In the genomic region with DNA sequence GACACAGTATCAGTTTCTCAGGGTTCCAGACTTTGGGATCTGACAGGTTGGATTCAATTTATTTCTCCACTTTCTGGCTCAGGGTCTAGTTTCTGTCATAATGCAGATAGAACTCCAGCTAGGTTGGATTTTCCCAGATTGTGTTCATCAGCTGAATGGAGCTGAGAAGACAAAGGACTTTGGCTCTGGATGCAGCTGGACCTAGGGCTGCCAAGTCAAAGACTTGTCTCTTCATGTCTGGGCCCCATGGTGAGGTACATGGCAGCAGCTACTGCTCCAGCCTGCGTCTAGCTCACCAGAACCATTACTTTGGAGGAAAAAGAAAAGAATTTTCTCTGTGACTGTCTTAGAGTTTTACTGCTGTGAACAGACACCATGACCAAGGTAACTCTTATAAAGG, we compare ENCODE assay signal across 31 mouse cellular contexts. TPM values are rescaled to one million over a fixed set of nuclear protein-coding genes. Genes with fewer than 3 reads are reported as not detected.
"Had no signal": no experiment of that assay in that cellular context is flagged by ENCODE, and none has a peak within 500 bp of the region (broad histone marks: within the 10 kb centered on the region; RNA-seq: fewer than 3 reads in every experiment).

No protein-coding gene starts in this region.

- H3K9ac ChIP-seq: limb, embryonic 12.5 days; limb, embryonic 13.5 days; limb, embryonic 15.5 days; liver, embryonic 12.5 days; liver, embryonic 13.5 days; liver, embryonic 14.5 days; liver, embryonic 15.5 days; liver, postnatal 0 days; lung, embryonic 14.5 days; lung, embryonic 15.5 days; midbrain, embryonic 12.5 days; midbrain, embryonic 13.5 days; midbrain, embryonic 15.5 days; neural tube, embryonic 12.5 days; neural tube, embryonic 13.5 days had no signal

- H3K4me2 ChIP-seq: limb, embryonic 12.5 days; limb, embryonic 13.5 days; limb, embryonic 15.5 days; liver, embryonic 11.5 days; liver, embryonic 12.5 days; liver, embryonic 13.5 days; liver, embryonic 15.5 days; lung, embryonic 14.5 days; lung, embryonic 15.5 days; midbrain, embryonic 11.5 days; midbrain, embryonic 12.5 days; midbrain, embryonic 13.5 days; midbrain, embryonic 15.5 days; neural tube, embryonic 12.5 days; neural tube, embryonic 13.5 days had no signal

- H3K27ac ChIP-seq: limb, embryonic 10.5 days; limb, embryonic 12.5 days; limb, embryonic 13.5 days; limb, embryonic 15.5 days; liver, embryonic 12.5 days; liver, embryonic 13.5 days; liver, embryonic 14.5 days; liver, embryonic 15.5 days; lung, embryonic 15.5 days; macrophage; midbrain, embryonic 10.5 days; midbrain, embryonic 12.5 days; midbrain, embryonic 13.5 days; midbrain, embryonic 15.5 days; neural tube, embryonic 12.5 days; neural tube, embryonic 13.5 days had no signal

- DNase-seq: liver; liver, embryonic 13.5 days; liver, postnatal 0 days; lung, adult 18-20 months; lung, adult 2 months; lung, embryonic 14.5 days; lung, postnatal 10 days; lung, postnatal 14 days; lung, postnatal 4 days; midbrain, embryonic 14.5 days had no signal

- H3K9me3 ChIP-seq: limb, embryonic 10.5 days; limb, embryonic 12.5 days; limb, embryonic 13.5 days; limb, embryonic 15.5 days; liver, embryonic 12.5 days; liver, embryonic 13.5 days; liver, embryonic 15.5 days; lung, embryonic 15.5 days; midbrain, embryonic 10.5 days; midbrain, embryonic 12.5 days; midbrain, embryonic 13.5 days; midbrain, embryonic 15.5 days; neural tube, embryonic 12.5 days; neural tube, embryonic 13.5 days had no signal

- H3K4me1 ChIP-seq: limb, embryonic 10.5 days; limb, embryonic 12.5 days; liver, embryonic 12.5 days; liver, embryonic 13.5 days; liver, embryonic 15.5 days; megakaryocyte, embryonic 14.5 days; midbrain, embryonic 15.5 days had no signal

- H3K27me3 ChIP-seq: limb, embryonic 12.5 days; limb, embryonic 13.5 days; limb, embryonic 15.5 days; liver, embryonic 12.5 days; liver, embryonic 13.5 days; liver, embryonic 15.5 days; lung, embryonic 15.5 days; midbrain, embryonic 12.5 days; midbrain, embryonic 13.5 days; midbrain, embryonic 15.5 days; neural tube, embryonic 12.5 days; neural tube, embryonic 13.5 days had no signal

- H3K4me3 ChIP-seq: limb, embryonic 10.5 days; limb, embryonic 12.5 days; limb, embryonic 13.5 days; limb, embryonic 15.5 days; liver, embryonic 12.5 days; liver, embryonic 13.5 days; liver, embryonic 15.5 days; lung, embryonic 15.5 days; megakaryocyte, embryonic 14.5 days; midbrain, embryonic 10.5 days; midbrain, embryonic 12.5 days; midbrain, embryonic 13.5 days; midbrain, embryonic 15.5 days; myocyte; neural tube, embryonic 12.5 days; neural tube, embryonic 13.5 days had no signal

- ATAC-seq: liver, embryonic 12.5 days; liver, postnatal 0 days; midbrain, embryonic 13.5 days; midbrain, embryonic 15.5 days; midbrain, embryonic 16.5 days had no signal

- H3K36me3 ChIP-seq: liver, embryonic 13.5 days had no signal

RNA-seq across cellular contexts. Expression of a gene that starts 28.5 kb away (rescaled TPM):
- total RNA-seq: monocyte, adult 5-6 weeks had no signal
